Mouse (Mus musculus) ES-E14 (cell line): ENCODE measurements at regions not wholly inside any gene's neighbourhood (a gene's known extent, or its start where the extent isn't known, plus 50 kb on each side); places are given as distances from the start of the nearest gene placed in this dataset.

Source experiments
- CHD2 ChIP-seq: IDR thresholded peaks from 2 replicates; pipeline ENCODE4 v1.6.1; 2014; ENCODE audit warnings: mild to moderate bottlenecking, low read depth, low read length, inconsistent platforms
- ZC3H11A ChIP-seq: IDR thresholded peaks from 2 replicates; pipeline ENCODE4 v1.6.1; 2012; ENCODE audit warnings: low read depth, mild to moderate bottlenecking, inconsistent platforms, low read length, borderline replicate concordance

DNA sequence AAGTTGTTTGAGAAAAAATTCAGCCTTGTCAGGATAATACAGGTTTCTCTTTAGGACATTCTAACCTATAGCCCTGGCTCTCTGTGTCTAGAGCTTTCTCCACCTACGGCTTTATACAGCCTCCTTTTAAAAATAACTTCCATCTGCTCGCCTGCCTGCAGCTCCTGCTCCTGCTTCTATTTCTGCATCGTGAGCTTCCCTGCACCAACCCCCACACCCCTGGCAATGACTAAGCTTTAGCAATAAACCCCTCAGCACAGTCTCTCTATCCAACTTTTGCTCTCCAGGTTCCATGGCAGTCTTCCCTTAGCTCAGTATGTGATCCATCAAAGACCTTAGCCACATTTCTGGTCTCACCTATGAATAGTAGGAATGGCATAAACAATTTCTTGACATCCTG is 655.7 kb upstream of the Kdm8 start:
- TF ChIP-seq CHD2 (no peak), ZC3H11A (no peak)
